ENCODE assay signal across 9 mouse cellular contexts in genomic region chr4:34882291-34882769, GRCm38 (mm10). TPM values are rescaled to one million over a fixed set of nuclear protein-coding genes. Genes with fewer than 3 reads are reported as not detected.
DNase-seq lines count a peak whose midpoint lies in the region; ATAC-seq and TF ChIP-seq lines count a peak whose summit lies in the region.
"Had no signal": no experiment of that assay in that cellular context is flagged by ENCODE, and none has a peak within 500 bp of the region (broad histone marks: within the 10 kb centered on the region; RNA-seq: fewer than 3 reads in every experiment).

No protein-coding gene starts in this region.

- WGBS in kidney, embryonic 16.5 days, result under 1% methylated on average over 33 of the region's 58 CpGs
- under 1% methylated on average over 58 of the region's 58 CpGs for WGBS in lung, adult 2 months
- under 1% methylated on average over 56 of the region's 58 CpGs for WGBS in neural tube, embryonic 14.5 days

- no peaks in the 10 kb centered on the region; the same call in 1 of the 2 replicates for H3K36me3 ChIP-seq in kidney, embryonic 16.5 days (ENCODE audit: insufficient read depth, low read length)
- no peaks in the 10 kb centered on the region for H3K36me3 ChIP-seq in neural tube, embryonic 14.5 days (ENCODE audit: control insufficient read depth, insufficient read depth, low read length)

- 0 out of 2 replicates have a peak, but pooled peaks cover 6% of the 10 kb centered on the region for H3K9me3 ChIP-seq in kidney, embryonic 16.5 days (ENCODE audit: low read length)
- H3K9me3 ChIP-seq in neural tube, embryonic 14.5 days (ENCODE audit: control insufficient read depth, low read length), result no peaks in the 10 kb centered on the region

- peak; percentile 42 for DNase-seq in layer of hippocampus, adult 11-12 months (ENCODE audit: low spot score)
- no peak for DNase-seq in layer of hippocampus, postnatal 36 days
- peak; percentile 69 for DNase-seq in cerebellum, adult 9-11 months
- DNase-seq in frontal cortex, adult 2 months (ENCODE audit: extremely low spot score in 1 of 2, low spot score in 1 of 2), result peak; percentile 15 to 61
- no peak for DNase-seq in lung, adult 2 months
- peak; percentile 61 for DNase-seq in thymus, postnatal 0 days (ENCODE audit: low spot score)

- H3K27me3 ChIP-seq in kidney, embryonic 16.5 days (ENCODE audit: insufficient read depth, low read length), result no peaks in the 10 kb centered on the region
- no peaks in the 10 kb centered on the region for H3K27me3 ChIP-seq in neural tube, embryonic 14.5 days (ENCODE audit: control insufficient read depth, insufficient read depth, low read length)

- peaks cover 28% of the 10 kb centered on the region for H3K4me1 ChIP-seq in kidney, embryonic 16.5 days (ENCODE audit: insufficient read depth, low read length)
- peaks cover 11% of the 10 kb centered on the region for H3K4me1 ChIP-seq in lung, adult 2 months (ENCODE audit: control insufficient read depth, insufficient read depth, low read length)
- peaks cover 13% of the 10 kb centered on the region for H3K4me1 ChIP-seq in neural tube, embryonic 14.5 days (ENCODE audit: control insufficient read depth, insufficient read depth, low read length)

- peak; percentile 71 for ATAC-seq in kidney, embryonic 16.5 days (ENCODE audit: low FRiP score, low TSS enrichment)
- peak; percentile 67 for ATAC-seq in neural tube, embryonic 14.5 days (ENCODE audit: low read depth)

- TF ChIP-seq POLR2A in lung, adult 2 months (IDR thresholded peaks at IDR 0.05; ENCODE audit: borderline replicate concordance, extremely low read depth, low read depth, low read length), result no peak

- peak overlapping the region; percentile 97 for H3K4me3 ChIP-seq in kidney, embryonic 16.5 days (ENCODE audit: low read length)
- H3K4me3 ChIP-seq in lung, adult 2 months (replicated peaks; ENCODE audit: extremely low read depth, low read depth, low read length), result peak overlapping the region; percentile 78
- H3K4me3 ChIP-seq in neural tube, embryonic 14.5 days (ENCODE audit: low read depth, low read length), result peak overlapping the region; percentile 97

- H3K27ac ChIP-seq in kidney, embryonic 16.5 days (ENCODE audit: low read length), result peak overlapping the region; percentile 99
- H3K27ac ChIP-seq in neural tube, embryonic 14.5 days (ENCODE audit: low read depth, low read length), result peak overlapping the region; percentile 99

- H3K4me2 ChIP-seq in kidney, embryonic 16.5 days (replicated peaks; ENCODE audit: low read depth, low read length), result peak overlapping the region; percentile 64
- peak overlapping the region; percentile 65 for H3K4me2 ChIP-seq in neural tube, embryonic 14.5 days (ENCODE audit: low read depth, low read length)

- peak overlapping the region; percentile 99 for H3K9ac ChIP-seq in kidney, embryonic 16.5 days (replicated peaks; ENCODE audit: low read length)
- H3K9ac ChIP-seq in neural tube, embryonic 14.5 days (replicated peaks; ENCODE audit: low read depth, low read length), result peak overlapping the region; percentile 99

- no peak for TF ChIP-seq CTCF in lung, adult 2 months (IDR thresholded peaks at IDR 0.05; ENCODE audit: insufficient read depth, low read length)

RNA-seq across cellular contexts. Expression of gene Zfp292, which starts 0.4 kb away (rescaled TPM):
- total RNA-seq in layer of hippocampus, postnatal 36 days (2021), result 10 to 100 TPM; 25.9 to 28.1 TPM
- polyA plus RNA-seq in frontal cortex, adult 2 months (2012; rRNA removed), result 9.2 and 9.3 TPM in 2 replicates
- 17.0 and 19.3 TPM in 2 replicates for polyA plus RNA-seq in kidney, embryonic 16.5 days (2015; fragmentation: Nextera tagmentation; extraction: Ambion mirVana)
- polyA plus RNA-seq in lung, adult 2 months (2012; rRNA removed), result 1.8 and 2.6 TPM in 2 replicates
- 37.7 and 42.7 TPM in 2 replicates for polyA plus RNA-seq in neural tube, embryonic 14.5 days (2014; fragmentation: Nextera tagmentation; extraction: Ambion mirVana)
- 19.3 and 20.7 TPM in 2 replicates for polyA plus RNA-seq in thymus, postnatal 0 days (2015; fragmentation: Nextera tagmentation; extraction: Ambion mirVana)

RNA-seq across cellular contexts. Expression of gene Cga, which starts 11.2 kb away (rescaled TPM):
- total RNA-seq in layer of hippocampus, postnatal 36 days (2021), result not detected
- not detected in 2 replicates for polyA plus RNA-seq in frontal cortex, adult 2 months (2012; rRNA removed)
- polyA plus RNA-seq in kidney, embryonic 16.5 days (2015; fragmentation: Nextera tagmentation; extraction: Ambion mirVana), result not detected in 2 replicates
- polyA plus RNA-seq in lung, adult 2 months (2012; rRNA removed), result not detected in 2 replicates
- polyA plus RNA-seq in neural tube, embryonic 14.5 days (2014; fragmentation: Nextera tagmentation; extraction: Ambion mirVana), result not detected in 2 replicates
- polyA plus RNA-seq in thymus, postnatal 0 days (2015; fragmentation: Nextera tagmentation; extraction: Ambion mirVana), result 1.7 and 1.8 TPM in 2 replicates
- total RNA-seq: gastrocnemius, adult 8-10 months had no signal

Comparison
In these comparisons a context has a peak if more than half of its experiments do, and no peak if none do; other contexts are left out.
1. DNase-seq: peak in layer of hippocampus, adult 11-12 months (single experiment), cerebellum, adult 9-11 months (single experiment), frontal cortex, adult 2 months (2 of 2) and thymus, postnatal 0 days (single experiment); none in layer of hippocampus, postnatal 36 days (0 of 2) and lung, adult 2 months (single experiment).
2. Peak in every context shown above with its lines, with median percentiles within 50 percentile points of each other: H3K4me3 ChIP-seq.